Mouse (Mus musculus) ES-Bruce4 (cell line): ENCODE measurements around the gene Ift122.

Experiments
- CTCF ChIP-seq: IDR thresholded peaks from one replicate; pipeline ENCODE4 v1.8.1; 2011; ENCODE audit warnings: low read depth, low read length
- POLR2A ChIP-seq: IDR thresholded peaks from one replicate; pipeline ENCODE4 v1.8.1; 2011; ENCODE audit warnings: low read length; ENCODE audit not compliant: insufficient read depth

DNA sequence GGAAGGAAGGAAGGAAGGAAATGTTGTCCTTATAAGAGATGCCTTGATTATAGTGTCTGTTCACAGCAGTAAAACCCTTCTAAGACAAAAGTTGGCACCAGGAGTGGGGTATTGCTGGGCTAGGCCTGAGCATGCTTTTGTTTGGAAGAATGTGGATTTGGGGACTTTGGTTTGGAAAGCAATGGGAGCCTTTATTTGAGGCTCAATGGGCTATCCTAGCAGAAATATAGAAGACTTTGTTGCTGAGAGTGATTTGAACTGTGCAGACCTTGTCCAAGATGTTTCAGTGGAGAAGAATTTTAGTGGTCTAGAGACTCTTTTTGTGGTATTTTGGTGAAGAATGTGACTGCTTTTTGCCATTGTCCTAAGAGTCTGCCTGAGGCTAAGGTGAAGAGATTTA is 19.4 kb upstream of the Ift122 start:
- TF ChIP-seq CTCF (no peak), POLR2A (no peak)
